Mouse (Mus musculus): ENCODE measurements around the gene Disp1. TPM values are rescaled to one million over a fixed set of nuclear protein-coding genes. Genes with fewer than 3 reads are reported as not detected.

Gene Disp1
- polyA plus RNA-seq, 1 experiment, result 2.4 TPM

GRCm38 (mm10) chr1:183100245-183100644, 121.1 kb downstream of the Disp1 start:
- H3K4me1 ChIP-seq, result peaks cover 12% of the 10 kb centered on the region
- no peak for TF ChIP-seq GATA1 (IDR thresholded peaks at IDR 0.05; ENCODE audit: borderline replicate concordance, low read length)
- H3K27me3 ChIP-seq (replicated peaks), result peaks cover 2% of the 10 kb centered on the region
- H3K4me3 ChIP-seq (replicated peaks), result no peak overlapping the region
- H3K9me3 ChIP-seq, result no peaks in the 10 kb centered on the region
- peaks cover 12% of the 10 kb centered on the region for H3K36me3 ChIP-seq (replicated peaks; ENCODE audit: low read length)

GRCm38 (mm10) chr1:183099686-183100085, 121.6 kb downstream of the Disp1 start:
- peaks cover 12% of the 10 kb centered on the region for H3K4me1 ChIP-seq
- TF ChIP-seq GATA1 (IDR thresholded peaks at IDR 0.05; ENCODE audit: borderline replicate concordance, low read length) (no peak), FLI1 (IDR thresholded peaks at IDR 0.05; ENCODE audit: low read length) (no peak)

GRCm38 (mm10) chr1:183097606-183098005, 123.7 kb downstream of the Disp1 start:
- H3K36me3 ChIP-seq (replicated peaks; ENCODE audit: low read length), result peaks cover 19% of the 10 kb centered on the region
- peaks cover 13% of the 10 kb centered on the region for H3K4me1 ChIP-seq
- no peaks in the 10 kb centered on the region for H3K9me3 ChIP-seq
- peaks cover 2% of the 10 kb centered on the region for H3K27me3 ChIP-seq (replicated peaks)
- no peak overlapping the region for H3K4me3 ChIP-seq (replicated peaks)
- no peak for TF ChIP-seq FLI1 (IDR thresholded peaks at IDR 0.05; ENCODE audit: low read length)

More at GRCm38 (mm10) chr1:183099686-183100085, 121.6 kb downstream of the Disp1 start:
- H3K36me3 ChIP-seq (replicated peaks; ENCODE audit: low read length), result peaks cover 17% of the 10 kb centered on the region
- H3K4me3 ChIP-seq (replicated peaks), result no peak overlapping the region
- H3K27me3 ChIP-seq (replicated peaks), result peaks cover 2% of the 10 kb centered on the region
- H3K9me3 ChIP-seq, result no peaks in the 10 kb centered on the region

GRCm38 (mm10) chr1:183095454-183096088, 125.8 kb downstream of the Disp1 start:
- peaks cover 2% of the 10 kb centered on the region for H3K27me3 ChIP-seq (replicated peaks)
- H3K36me3 ChIP-seq (replicated peaks; ENCODE audit: low read length), result peaks cover 19% of the 10 kb centered on the region
- H3K4me3 ChIP-seq (replicated peaks), result no peak overlapping the region
- TF ChIP-seq GATA1 (IDR thresholded peaks at IDR 0.05; ENCODE audit: borderline replicate concordance, low read length) (no peak), FLI1 (IDR thresholded peaks at IDR 0.05; ENCODE audit: low read length) (no peak)
- H3K4me1 ChIP-seq, result peaks cover 4% of the 10 kb centered on the region; the same call in 1 of the 2 replicates
- no peaks in the 10 kb centered on the region for H3K9me3 ChIP-seq

GRCm38 (mm10) chr1:183092296-183092695, 129.0 kb downstream of the Disp1 start:
- no peaks in the 10 kb centered on the region for H3K27me3 ChIP-seq (replicated peaks)
- TF ChIP-seq GATA1 (IDR thresholded peaks at IDR 0.05; ENCODE audit: borderline replicate concordance, low read length), result no peak
- TF ChIP-seq FLI1 (IDR thresholded peaks at IDR 0.05; ENCODE audit: low read length), result no peak
- peaks cover 4% of the 10 kb centered on the region; the same call in 1 of the 2 replicates for H3K4me1 ChIP-seq
- no peak overlapping the region for H3K4me3 ChIP-seq (replicated peaks)
- peaks cover 43% of the 10 kb centered on the region for H3K36me3 ChIP-seq (replicated peaks; ENCODE audit: low read length)
- peaks cover 13% of the 10 kb centered on the region; the same call in 1 of the 2 replicates for H3K9me3 ChIP-seq

- Histone ChIP-seq H3K27me3 (replicated peaks) (no peaks in the 10 kb centered on the region), H3K4me3 (replicated peaks) (no peak overlapping the region), H3K4me1 (peaks cover 4% of the 10 kb centered on the region; the same call in 1 of the 2 replicates), H3K9me3 (peaks cover 13% of the 10 kb centered on the region; the same call in 1 of the 2 replicates), H3K36me3 (replicated peaks; ENCODE audit: low read length) (peaks cover 54% of the 10 kb centered on the region)
- TF ChIP-seq FLI1 (IDR thresholded peaks at IDR 0.05; ENCODE audit: low read length), result no peak
- no peak for TF ChIP-seq GATA1 (IDR thresholded peaks at IDR 0.05; ENCODE audit: borderline replicate concordance, low read length)
Measured at GRCm38 (mm10) chr1:183091203-183091602, 130.1 kb downstream of the Disp1 start.

GRCm38 (mm10) chr1:183088661-183089060, 132.7 kb downstream of the Disp1 start:
- Histone ChIP-seq H3K36me3 (replicated peaks; ENCODE audit: low read length) (peaks cover 43% of the 10 kb centered on the region), H3K27me3 (replicated peaks) (no peaks in the 10 kb centered on the region), H3K4me1 (peaks cover 11% of the 10 kb centered on the region), H3K4me3 (replicated peaks) (no peak overlapping the region), H3K9me3 (peaks cover 13% of the 10 kb centered on the region; the same call in 1 of the 2 replicates)
- TF ChIP-seq GATA1 (IDR thresholded peaks at IDR 0.05; ENCODE audit: borderline replicate concordance, low read length) (no peak), FLI1 (IDR thresholded peaks at IDR 0.05; ENCODE audit: low read length) (no peak)

- no peak for TF ChIP-seq GATA1 (IDR thresholded peaks at IDR 0.05; ENCODE audit: borderline replicate concordance, low read length)
- Histone ChIP-seq H3K4me3 (replicated peaks) (no peak overlapping the region), H3K36me3 (replicated peaks; ENCODE audit: low read length) (peaks cover 43% of the 10 kb centered on the region), H3K27me3 (replicated peaks) (no peaks in the 10 kb centered on the region), H3K9me3 (peaks cover 13% of the 10 kb centered on the region; the same call in 1 of the 2 replicates), H3K4me1 (peaks cover 7% of the 10 kb centered on the region)
Measured at GRCm38 (mm10) chr1:183086843-183087242, 134.5 kb downstream of the Disp1 start.

GRCm38 (mm10) chr1:183084085-183085050, 137.0 kb downstream of the Disp1 start:
- H3K4me1 ChIP-seq, result peaks cover 11% of the 10 kb centered on the region
- H3K4me3 ChIP-seq (replicated peaks), result no peak overlapping the region
- peaks cover 37% of the 10 kb centered on the region for H3K36me3 ChIP-seq (replicated peaks; ENCODE audit: low read length)
- H3K27me3 ChIP-seq (replicated peaks), result no peaks in the 10 kb centered on the region
- peaks cover 19% of the 10 kb centered on the region for H3K9me3 ChIP-seq
- TF ChIP-seq GATA1 (IDR thresholded peaks at IDR 0.05; ENCODE audit: borderline replicate concordance, low read length) (no peak), FLI1 (IDR thresholded peaks at IDR 0.05; ENCODE audit: low read length) (no peak)

GRCm38 (mm10) chr1:183082436-183082835, 138.9 kb downstream of the Disp1 start:
- H3K36me3 ChIP-seq (replicated peaks; ENCODE audit: low read length), result peaks cover 17% of the 10 kb centered on the region
- no peaks in the 10 kb centered on the region for H3K27me3 ChIP-seq (replicated peaks)
- H3K9me3 ChIP-seq, result peaks cover 8% of the 10 kb centered on the region; the same call in 1 of the 2 replicates
- TF ChIP-seq GATA1 (IDR thresholded peaks at IDR 0.05; ENCODE audit: borderline replicate concordance, low read length), result no peak
- TF ChIP-seq FLI1 (IDR thresholded peaks at IDR 0.05; ENCODE audit: low read length), result no peak
- H3K4me1 ChIP-seq, result peaks cover 13% of the 10 kb centered on the region
- no peak overlapping the region for H3K4me3 ChIP-seq (replicated peaks)
